Mouse (Mus musculus): Measurements from ENCODE around the gene Eid2. TPM values are rescaled to one million over a fixed set of nuclear protein-coding genes. Genes with fewer than 3 reads are reported as not detected.

The Eid2 gene
- polyA plus RNA-seq, 1 experiment = 44.4 TPM

GRCm38 (mm10) chr7:28298837-28299625, 31.4 kb downstream of the Eid2 start:
- peak; percentile 56 to 61 for DNase-seq
- H3K27me3 ChIP-seq (ENCODE audit: control insufficient read depth, insufficient read depth, low read length) = 0 out of 2 replicates have a peak, but pooled peaks cover 1% of the 10 kb centered on the region
- WGBS = 13% methylated on average over 43 of the region's 43 CpGs

DNA sequence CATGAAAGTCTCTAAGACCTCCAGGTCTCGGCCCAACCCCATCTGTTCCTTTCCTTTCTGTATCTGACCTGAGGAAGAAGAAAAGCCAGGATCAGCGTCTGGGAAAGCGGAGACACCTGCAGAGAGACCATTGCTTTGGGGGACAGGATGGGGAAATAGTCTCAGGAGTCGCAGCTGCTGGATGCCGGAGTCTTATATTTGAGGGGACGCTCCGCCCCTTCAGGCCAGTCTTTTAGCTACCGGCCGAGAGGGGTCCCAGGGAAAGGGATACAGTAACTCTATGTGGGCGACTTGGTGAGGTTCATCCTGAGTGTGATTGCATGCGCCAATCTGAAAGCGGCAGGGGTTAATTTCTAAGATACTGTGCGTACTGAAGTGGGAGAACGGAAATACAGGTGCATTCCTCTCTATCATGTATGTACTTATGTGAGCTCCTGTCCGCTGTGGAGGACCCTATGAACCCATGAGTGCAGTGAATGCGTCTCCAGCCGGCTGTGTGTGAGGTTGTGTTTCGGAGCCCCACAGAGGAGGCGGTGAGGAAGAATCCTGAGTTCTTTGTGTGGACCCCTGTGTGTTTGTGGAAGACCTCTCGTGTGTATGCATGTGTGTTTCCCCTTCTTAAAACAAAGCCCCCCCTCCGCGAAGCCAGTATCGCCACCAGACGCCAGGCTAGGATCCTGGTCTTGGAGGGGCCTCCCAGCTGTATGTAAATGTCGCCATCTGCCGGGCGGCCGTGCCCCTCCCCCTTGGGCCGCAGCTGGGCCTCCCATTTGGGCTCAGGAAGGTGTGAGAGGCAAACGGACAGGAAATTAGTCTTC, 34.1 kb downstream of the Eid2 start, which contains the start of gene Dll3:
Gene Dll3, minus strand, starts transcription at position 623 of the 818 bp plus-strand sequence.
- DNase-seq = peak; percentile 28 to 41
- no peak within 1 kb of the TSS for H3K4me3 ChIP-seq (replicated peaks; ENCODE audit: insufficient read depth, low read depth, low read length)
- TF ChIP-seq POLR2A (IDR thresholded peaks at IDR 0.05; ENCODE audit: borderline replicate concordance, insufficient read depth, low read length) (no peak), CTCF (IDR thresholded peaks at IDR 0.05; ENCODE audit: borderline replicate concordance, insufficient read depth, low read depth, low read length) (peak; percentile 33; the same call in 1 of the 2 replicates)
- 8% methylated on average over 30 of the region's 30 CpGs for WGBS
- no peaks in the 10 kb centered on the region; the same call in 1 of the 2 replicates for H3K4me1 ChIP-seq (ENCODE audit: control insufficient read depth, insufficient read depth, low read length)
- H3K27ac ChIP-seq (ENCODE audit: insufficient read depth, low read length) = no peak within 1 kb of the TSS
- H3K27me3 ChIP-seq (ENCODE audit: control insufficient read depth, insufficient read depth, low read length) = 0 out of 2 replicates have a peak, but pooled peaks cover 1% of the 10 kb centered on the region

More at GRCm38 (mm10) chr7:28298837-28299625, 31.4 kb downstream of the Eid2 start:
- Histone ChIP-seq H3K4me3 (replicated peaks; ENCODE audit: insufficient read depth, low read depth, low read length) (no peak overlapping the region), H3K4me1 (ENCODE audit: control insufficient read depth, insufficient read depth, low read length) (no peaks in the 10 kb centered on the region), H3K27ac (ENCODE audit: insufficient read depth, low read length) (no peak overlapping the region)
- peak; percentile 68 for TF ChIP-seq CTCF (IDR thresholded peaks at IDR 0.05; ENCODE audit: borderline replicate concordance, insufficient read depth, low read depth, low read length)
- TF ChIP-seq POLR2A (IDR thresholded peaks at IDR 0.05; ENCODE audit: borderline replicate concordance, insufficient read depth, low read length) = no peak

- DNase-seq = no peak
- H3K27ac ChIP-seq (ENCODE audit: insufficient read depth, low read length) = no peak overlapping the region
- 0 out of 2 replicates have a peak, but pooled peaks cover 1% of the 10 kb centered on the region for H3K27me3 ChIP-seq (ENCODE audit: control insufficient read depth, insufficient read depth, low read length)
- 18% methylated on average over 10 of the region's 10 CpGs for WGBS
- TF ChIP-seq CTCF (IDR thresholded peaks at IDR 0.05; ENCODE audit: borderline replicate concordance, insufficient read depth, low read depth, low read length) (no peak), POLR2A (IDR thresholded peaks at IDR 0.05; ENCODE audit: borderline replicate concordance, insufficient read depth, low read length) (no peak)
- no peak overlapping the region for H3K4me3 ChIP-seq (replicated peaks; ENCODE audit: insufficient read depth, low read depth, low read length)
- H3K4me1 ChIP-seq (ENCODE audit: control insufficient read depth, insufficient read depth, low read length) = no peaks in the 10 kb centered on the region; the same call in 1 of the 2 replicates
Observed at GRCm38 (mm10) chr7:28305641-28306040, 38.0 kb downstream of the Eid2 start.

DNA sequence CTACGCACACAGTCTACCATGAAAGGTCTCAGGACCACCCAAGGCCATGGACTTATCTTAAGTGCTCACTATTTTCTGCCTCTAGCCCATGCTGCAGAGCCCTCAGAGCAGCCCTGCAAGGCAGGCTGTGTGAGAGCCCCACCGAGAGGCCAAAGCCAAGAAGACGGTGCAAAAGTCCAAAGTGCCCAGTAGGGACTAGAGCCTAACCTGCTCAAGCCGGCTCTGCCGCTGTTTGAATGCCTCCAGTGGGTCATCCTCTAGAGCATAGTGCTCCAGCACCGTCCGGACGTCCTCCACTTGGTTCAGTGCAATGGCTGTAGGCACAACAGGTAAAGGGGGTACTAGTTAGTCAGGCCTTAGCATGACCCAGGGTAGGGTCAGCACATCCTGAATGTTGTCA, 38.5 kb downstream of the Eid2 start:
- H3K4me3 ChIP-seq (replicated peaks; ENCODE audit: insufficient read depth, low read depth, low read length) = no peak overlapping the region
- no peaks in the 10 kb centered on the region; the same call in 1 of the 2 replicates for H3K4me1 ChIP-seq (ENCODE audit: control insufficient read depth, insufficient read depth, low read length)
- no peak for DNase-seq
- WGBS = 62% methylated on average over 8 of the region's 8 CpGs
- TF ChIP-seq CTCF (IDR thresholded peaks at IDR 0.05; ENCODE audit: borderline replicate concordance, insufficient read depth, low read depth, low read length) (no peak), POLR2A (IDR thresholded peaks at IDR 0.05; ENCODE audit: borderline replicate concordance, insufficient read depth, low read length) (no peak)
- no peak overlapping the region for H3K27ac ChIP-seq (ENCODE audit: insufficient read depth, low read length)
- H3K27me3 ChIP-seq (ENCODE audit: control insufficient read depth, insufficient read depth, low read length) = 0 out of 2 replicates have a peak, but pooled peaks cover 1% of the 10 kb centered on the region

GRCm38 (mm10) chr7:28309737-28310136, 42.1 kb downstream of the Eid2 start:
- Histone ChIP-seq H3K27me3 (ENCODE audit: control insufficient read depth, insufficient read depth, low read length) (no peaks in the 10 kb centered on the region), H3K27ac (ENCODE audit: insufficient read depth, low read length) (no peak overlapping the region), H3K4me1 (ENCODE audit: control insufficient read depth, insufficient read depth, low read length) (no peaks in the 10 kb centered on the region; the same call in 1 of the 2 replicates), H3K4me3 (replicated peaks; ENCODE audit: insufficient read depth, low read depth, low read length) (no peak overlapping the region)
- TF ChIP-seq POLR2A (IDR thresholded peaks at IDR 0.05; ENCODE audit: borderline replicate concordance, insufficient read depth, low read length) (no peak), CTCF (IDR thresholded peaks at IDR 0.05; ENCODE audit: borderline replicate concordance, insufficient read depth, low read depth, low read length) (no peak)
- no peak for DNase-seq
- 15% methylated on average over 9 of the region's 9 CpGs for WGBS

GRCm38 (mm10) chr7:28311151-28311925, 43.7 kb downstream of the Eid2 start:
- DNase-seq = no peak
- H3K27ac ChIP-seq (ENCODE audit: insufficient read depth, low read length) = no peak overlapping the region
- peak overlapping the region; percentile 68 for H3K4me3 ChIP-seq (replicated peaks; ENCODE audit: insufficient read depth, low read depth, low read length)
- 3% methylated on average over 35 of the region's 35 CpGs for WGBS
- no peaks in the 10 kb centered on the region; the same call in 1 of the 2 replicates for H3K4me1 ChIP-seq (ENCODE audit: control insufficient read depth, insufficient read depth, low read length)
- TF ChIP-seq POLR2A (IDR thresholded peaks at IDR 0.05; ENCODE audit: borderline replicate concordance, insufficient read depth, low read length) = no peak
- no peak for TF ChIP-seq CTCF (IDR thresholded peaks at IDR 0.05; ENCODE audit: borderline replicate concordance, insufficient read depth, low read depth, low read length)
- H3K27me3 ChIP-seq (ENCODE audit: control insufficient read depth, insufficient read depth, low read length) = no peaks in the 10 kb centered on the region

All from cerebellum, adult 2 months (tissue).